ENCODE assay signal across 9 mouse cellular contexts in the genomic region with DNA sequence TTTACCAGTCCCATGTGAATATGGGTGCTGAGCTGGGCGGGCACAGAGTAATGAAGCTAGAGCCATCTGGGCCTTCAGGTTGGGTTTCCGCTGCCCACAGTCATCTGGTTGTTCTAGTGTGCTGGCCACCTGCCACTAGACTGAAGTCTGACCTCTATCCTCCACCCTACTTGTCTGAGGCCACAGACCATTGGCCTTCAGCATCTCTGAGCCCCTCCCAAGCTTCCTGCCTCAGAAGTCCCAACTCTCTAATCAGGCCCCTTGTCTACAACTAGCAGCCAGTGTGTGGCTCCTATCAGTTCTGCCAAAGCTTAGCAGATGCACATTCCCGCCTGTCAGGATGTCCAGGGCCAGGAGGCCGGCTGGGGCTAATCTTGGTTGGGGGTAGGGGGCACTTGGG.
A peak's percentile ranks its signal among the peaks of the same experiment; 100 is the strongest.
DNase-seq lines count a peak whose midpoint lies in the region; ATAC-seq lines count a peak whose summit lies in the region.
"Had no signal": no experiment of that assay in that cellular context is flagged by ENCODE, and none has a peak within 500 bp of the region (broad histone marks: within the 10 kb centered on the region; RNA-seq: fewer than 3 reads in every experiment).

No protein-coding gene starts in this region.

- no peaks in the 10 kb centered on the region for H3K9me3 ChIP-seq in intestine, embryonic 14.5 days (ENCODE audit: control insufficient read depth, low read length)
- H3K9me3 ChIP-seq in intestine, embryonic 15.5 days = no peaks in the 10 kb centered on the region
- H3K9me3 ChIP-seq in embryonic facial prominence, embryonic 15.5 days (replicated peaks) = no peaks in the 10 kb centered on the region
- H3K9me3 ChIP-seq in limb, embryonic 10.5 days (replicated peaks) = no peaks in the 10 kb centered on the region

- intact Hi-C loops in gastrocnemius, postnatal 14 days (cut with DNase I; ENCODE audit: low total_unique reads) = no loop called here

- no peak overlapping the region for H3K4me3 ChIP-seq in intestine, embryonic 14.5 days (ENCODE audit: low read depth, low read length)
- no peak overlapping the region for H3K4me3 ChIP-seq in intestine, embryonic 15.5 days (replicated peaks)
- no peak overlapping the region for H3K4me3 ChIP-seq in embryonic facial prominence, embryonic 15.5 days (replicated peaks)
- no peak overlapping the region for H3K4me3 ChIP-seq in limb, embryonic 10.5 days

- 0 out of 2 replicates have a peak, but pooled peaks cover 4% of the 10 kb centered on the region for H3K36me3 ChIP-seq in intestine, embryonic 14.5 days (ENCODE audit: control insufficient read depth, insufficient read depth, low read length)
- H3K36me3 ChIP-seq in intestine, embryonic 15.5 days = no peaks in the 10 kb centered on the region
- H3K36me3 ChIP-seq in embryonic facial prominence, embryonic 15.5 days = 0 out of 2 replicates have a peak, but pooled peaks cover 8% of the 10 kb centered on the region
- H3K36me3 ChIP-seq in limb, embryonic 10.5 days = peaks cover 85% of the 10 kb centered on the region

- no peak for DNase-seq in intestine, embryonic 14.5 days (ENCODE audit: low spot score)
- peak; percentile 76 for DNase-seq in 416B (ENCODE audit: low read depth)
- DNase-seq in limb, embryonic 10.5 days (ENCODE audit: low spot score) = no peak
- DNase-seq in right cerebral cortex, postnatal 36 days (ENCODE audit: low spot score in 2 of 2) = no peak
- no peak for DNase-seq in ovary, postnatal 14 days (ENCODE audit: low spot score)
- no peak for DNase-seq in gastrocnemius, postnatal 14 days
- DNase-seq: thymus, postnatal 36 days had no signal

- H3K4me2 ChIP-seq in intestine, embryonic 14.5 days (ENCODE audit: low read length) = no peak overlapping the region
- H3K4me2 ChIP-seq in intestine, embryonic 15.5 days (replicated peaks) = no peak overlapping the region
- no peak overlapping the region for H3K4me2 ChIP-seq in embryonic facial prominence, embryonic 15.5 days (replicated peaks)

- no peak; the same call in 1 of the 2 replicates for ATAC-seq in intestine, embryonic 14.5 days (replicated peaks; ENCODE audit: low FRiP score, low TSS enrichment, low read depth)
- no peak for ATAC-seq in intestine, embryonic 15.5 days
- no peak for ATAC-seq in embryonic facial prominence, embryonic 15.5 days (ENCODE audit: insufficient number of reproducible peaks, low FRiP score, low TSS enrichment, low read depth)

- H3K4me1 ChIP-seq in intestine, embryonic 14.5 days (replicated peaks; ENCODE audit: control insufficient read depth, insufficient read depth, low read length) = peaks cover 48% of the 10 kb centered on the region
- H3K4me1 ChIP-seq in intestine, embryonic 15.5 days (replicated peaks) = peaks cover 55% of the 10 kb centered on the region
- peaks cover 52% of the 10 kb centered on the region for H3K4me1 ChIP-seq in embryonic facial prominence, embryonic 15.5 days
- peaks cover 61% of the 10 kb centered on the region for H3K4me1 ChIP-seq in limb, embryonic 10.5 days

- H3K27ac ChIP-seq in intestine, embryonic 14.5 days (ENCODE audit: low read depth) = 0 out of 2 replicates have a peak overlapping the region, but pooled peaks have one; percentile 22
- no peak overlapping the region for H3K27ac ChIP-seq in intestine, embryonic 15.5 days
- 0 out of 2 replicates have a peak overlapping the region, but pooled peaks have one; percentile 4 for H3K27ac ChIP-seq in embryonic facial prominence, embryonic 15.5 days (replicated peaks)
- H3K27ac ChIP-seq in limb, embryonic 10.5 days = peak overlapping the region; percentile 59

- no peaks in the 10 kb centered on the region for H3K27me3 ChIP-seq in intestine, embryonic 14.5 days (replicated peaks; ENCODE audit: control insufficient read depth, insufficient read depth, low read length)
- H3K27me3 ChIP-seq in intestine, embryonic 15.5 days (replicated peaks) = no peaks in the 10 kb centered on the region
- H3K27me3 ChIP-seq in embryonic facial prominence, embryonic 15.5 days = no peaks in the 10 kb centered on the region
- H3K27me3 ChIP-seq in limb, embryonic 10.5 days (ENCODE audit: low read depth, poor library complexity, severe bottlenecking) = no peaks in the 10 kb centered on the region

- H3K9ac ChIP-seq in intestine, embryonic 14.5 days (ENCODE audit: low read length) = no peak overlapping the region
- no peak overlapping the region for H3K9ac ChIP-seq in intestine, embryonic 15.5 days
- no peak overlapping the region for H3K9ac ChIP-seq in embryonic facial prominence, embryonic 15.5 days

- 61% methylated on average over 4 of the region's 4 CpGs for WGBS in intestine, embryonic 14.5 days
- 67% methylated on average over 4 of the region's 4 CpGs for WGBS in intestine, embryonic 15.5 days
- WGBS in embryonic facial prominence, embryonic 15.5 days = 80% methylated on average over 4 of the region's 4 CpGs
- 70% methylated on average over 4 of the region's 4 CpGs for WGBS in limb, embryonic 10.5 days
